Mouse (Mus musculus): Measurements from ENCODE around the gene Unc5cl.
A peak's percentile ranks its signal among the peaks of the same experiment; 100 is the strongest.
"Not testable (repeated sequence)": the region's sequence is repeated elsewhere in the genome, so short reads cannot be mapped to it uniquely, and the experiment has no call there.

Gene Unc5cl

DNA sequence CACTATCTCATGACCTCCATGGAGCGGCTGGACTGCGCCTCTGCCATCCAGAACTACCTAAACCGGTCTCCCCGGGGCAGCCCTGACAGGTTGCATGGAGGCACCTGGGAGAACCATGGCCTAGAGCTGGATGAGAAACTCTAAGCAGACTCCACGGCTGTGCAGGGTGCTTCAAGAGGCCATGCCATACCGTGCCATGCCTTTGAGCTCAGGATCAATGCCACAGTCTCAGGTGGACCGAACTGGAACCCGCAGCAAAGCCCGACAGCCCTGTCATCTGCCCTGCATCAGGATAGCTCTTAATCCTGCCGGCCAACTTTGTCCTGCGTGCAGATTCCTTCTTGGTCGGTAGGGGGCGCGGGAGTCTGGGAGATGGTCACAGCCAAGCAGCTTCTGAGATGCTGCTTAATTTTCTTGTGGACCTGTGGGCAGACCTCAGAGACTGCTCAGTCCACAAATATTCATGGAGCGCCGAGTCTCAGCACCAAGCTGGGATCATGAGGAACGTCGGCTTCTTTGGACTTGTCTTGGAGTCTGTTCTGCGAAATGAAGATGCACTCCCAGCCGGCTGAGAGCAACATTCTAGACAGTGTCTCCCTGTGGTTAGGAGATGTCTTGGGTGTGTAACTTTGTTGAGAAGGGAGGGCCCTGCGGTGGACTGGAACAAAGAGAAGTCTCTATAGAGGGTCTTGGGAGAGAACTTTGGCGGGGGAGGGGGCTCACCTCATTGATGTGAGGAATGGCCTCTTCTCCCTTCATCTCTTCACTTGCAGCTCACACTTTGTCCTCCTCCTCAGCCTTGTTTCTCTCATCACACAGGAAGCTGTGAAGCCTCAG is 12.9 kb downstream of the Unc5cl start:
- peak; percentile 57 to 90 for DNase-seq (ENCODE audit: low spot score in 2 of 2)

DNA sequence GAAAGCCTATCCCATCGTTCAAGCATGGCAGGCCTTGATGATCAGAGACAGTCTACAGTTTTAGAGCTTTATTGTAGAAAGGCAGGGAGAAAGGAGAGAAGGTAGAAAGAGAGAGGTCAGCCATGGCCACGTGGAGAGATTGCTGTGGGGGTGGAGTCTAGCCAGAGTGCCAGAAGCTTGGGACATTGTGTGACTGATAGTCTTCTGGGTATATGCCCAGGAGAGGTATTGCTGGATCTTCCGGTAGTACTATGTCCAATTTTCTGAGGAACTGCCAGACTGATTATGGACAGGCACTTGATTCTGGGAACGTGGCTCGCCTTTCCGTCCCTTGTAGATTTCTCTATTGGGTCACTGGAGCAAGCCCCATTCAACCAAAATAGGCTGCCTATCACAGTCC is 19.6 kb downstream of the Unc5cl start:
- not testable (repeated sequence) for DNase-seq (ENCODE audit: low spot score in 2 of 2)

DNA sequence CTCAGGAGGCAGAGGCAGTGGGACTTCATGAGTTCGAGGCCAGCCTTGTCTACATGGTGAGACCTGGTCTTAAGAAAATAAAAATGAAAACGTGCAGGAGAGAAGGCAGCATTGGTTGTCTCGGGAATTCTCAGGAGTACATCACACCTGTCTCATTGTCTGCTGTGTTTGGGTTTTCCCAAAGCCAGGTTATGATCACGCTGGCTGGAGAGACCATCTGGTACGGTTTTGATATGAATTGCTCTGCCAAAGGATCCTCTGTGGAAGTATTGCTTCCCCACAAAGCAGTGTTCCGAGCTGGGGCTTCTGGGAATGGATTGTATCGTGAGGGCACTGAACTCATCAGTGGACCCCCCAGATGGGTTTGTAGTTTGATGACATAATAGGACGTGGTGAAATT is 20.7 kb downstream of the Unc5cl start:
- DNase-seq (ENCODE audit: low spot score in 2 of 2), result no peak

DNA sequence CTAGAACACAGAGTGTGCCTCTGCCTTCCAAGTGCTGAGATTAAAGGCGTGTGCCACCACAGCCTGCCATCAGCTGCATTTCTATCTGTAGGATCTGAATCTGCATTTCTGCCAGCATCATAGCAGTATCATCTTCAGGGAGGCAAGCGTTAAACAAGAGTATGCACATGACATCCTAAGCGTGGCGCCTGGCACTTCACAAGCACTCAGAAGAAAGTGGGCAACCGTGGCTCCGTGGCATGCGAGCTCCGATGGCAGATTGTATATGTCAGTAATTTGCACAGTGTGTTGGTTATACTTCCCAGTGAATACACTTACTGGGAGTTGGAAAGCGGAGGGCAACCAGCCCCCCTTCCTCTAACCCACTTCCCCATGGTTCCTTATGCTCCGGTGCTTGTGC is 25.3 kb downstream of the Unc5cl start:
- no peak for DNase-seq (ENCODE audit: low spot score in 2 of 2)

DNA sequence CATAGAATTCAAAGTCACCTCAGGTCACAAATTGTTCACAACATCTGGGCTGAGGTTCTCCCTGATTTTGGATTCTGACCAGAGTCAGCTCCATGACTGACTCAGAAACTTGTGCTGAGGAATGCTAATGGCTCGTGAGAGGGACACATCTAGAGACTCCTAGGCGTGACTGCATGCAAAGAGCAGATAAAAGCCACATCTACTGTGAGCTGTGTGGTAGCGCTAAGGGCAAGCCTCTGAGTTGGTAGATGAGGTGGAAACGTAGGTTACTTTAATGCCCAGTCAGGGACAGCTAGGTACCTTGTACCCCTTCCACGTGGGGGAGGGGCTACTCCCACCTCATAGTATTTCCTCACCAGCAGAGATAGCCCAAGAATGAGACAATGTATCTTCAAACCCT is 29.1 kb downstream of the Unc5cl start:
- no peak for DNase-seq (ENCODE audit: low spot score in 2 of 2)

DNA sequence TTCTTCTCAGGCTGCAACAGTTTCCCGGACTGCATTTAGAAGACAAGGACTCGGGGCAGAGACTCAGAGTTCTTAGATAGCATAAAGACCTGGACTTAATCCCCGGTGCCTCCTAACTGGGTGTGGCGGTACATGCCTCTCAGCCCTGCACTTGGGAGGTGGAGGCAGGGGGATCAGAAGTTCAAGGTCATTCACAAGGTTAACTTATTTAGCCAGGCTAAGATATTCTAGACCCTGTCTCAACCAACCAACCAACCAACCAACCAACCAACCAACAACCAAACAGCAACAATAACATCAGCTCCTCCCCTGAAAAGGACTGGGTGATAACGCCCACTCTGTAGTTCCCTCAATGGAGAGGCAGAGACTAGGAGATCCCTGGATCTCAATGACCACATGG is 29.5 kb downstream of the Unc5cl start:
- DNase-seq (ENCODE audit: low spot score in 2 of 2), result no peak

DNA sequence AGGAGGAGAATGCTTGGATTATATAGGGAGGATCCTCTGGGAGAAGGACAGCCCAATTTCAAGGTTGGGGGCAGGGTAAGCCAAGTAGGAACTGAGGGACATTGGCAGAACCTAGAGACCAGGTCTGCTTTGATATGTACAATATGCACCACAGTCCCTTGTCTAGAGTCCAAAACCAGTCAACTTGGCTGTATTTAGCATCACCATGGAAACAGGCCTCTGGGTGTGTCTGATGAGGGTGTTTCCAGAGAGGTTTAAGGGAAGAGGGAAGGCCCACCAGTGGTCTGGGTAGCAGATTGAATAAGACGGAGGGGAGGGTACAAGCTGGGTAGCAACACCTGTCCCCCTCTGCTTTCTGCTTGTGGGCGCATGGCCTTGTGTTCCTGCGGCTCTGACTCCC is 34.8 kb downstream of the Unc5cl start:
- DNase-seq (ENCODE audit: low spot score in 2 of 2), result no peak

DNA sequence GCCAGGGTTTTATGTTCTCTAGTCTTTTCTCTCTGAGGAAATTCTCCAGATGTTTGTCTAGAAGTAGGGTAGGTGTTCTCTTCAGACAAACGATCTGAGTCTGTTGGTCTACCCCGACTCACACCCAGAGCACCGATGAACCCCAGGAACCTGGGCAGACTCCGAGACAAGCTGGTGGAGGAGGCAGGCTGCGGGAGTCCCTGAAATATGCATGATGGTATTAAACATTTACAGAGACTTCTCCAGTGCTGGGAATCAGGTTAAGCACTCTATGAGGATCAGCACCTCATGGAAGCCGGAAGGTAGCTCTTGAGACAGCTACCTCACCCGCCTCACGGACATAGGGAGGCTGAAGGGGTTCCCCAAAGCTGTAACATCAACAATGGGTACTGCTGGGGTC is 37.9 kb downstream of the Unc5cl start:
- no peak for DNase-seq (ENCODE audit: low spot score in 2 of 2)

DNA sequence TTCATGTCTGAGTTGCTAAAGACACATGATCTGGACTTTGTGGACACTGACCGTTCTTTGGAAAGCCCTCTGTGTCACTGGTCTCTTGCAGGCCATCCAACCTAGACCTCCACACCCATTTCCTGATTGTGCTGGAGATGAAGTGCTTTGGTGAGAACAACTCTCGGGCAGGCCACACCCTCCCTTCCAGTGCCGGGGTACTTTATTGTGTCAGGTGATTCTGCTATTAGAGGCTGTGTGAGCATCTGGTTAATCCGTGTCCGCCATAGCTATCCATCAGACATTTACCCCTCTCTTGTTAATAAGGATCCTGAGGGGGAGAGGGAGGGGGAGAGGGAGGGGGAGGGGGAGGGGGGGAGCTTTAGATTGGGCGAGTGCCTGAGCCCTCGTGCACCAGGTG is 38.9 kb downstream of the Unc5cl start:
- DNase-seq (ENCODE audit: low spot score in 2 of 2), result no peak

DNA sequence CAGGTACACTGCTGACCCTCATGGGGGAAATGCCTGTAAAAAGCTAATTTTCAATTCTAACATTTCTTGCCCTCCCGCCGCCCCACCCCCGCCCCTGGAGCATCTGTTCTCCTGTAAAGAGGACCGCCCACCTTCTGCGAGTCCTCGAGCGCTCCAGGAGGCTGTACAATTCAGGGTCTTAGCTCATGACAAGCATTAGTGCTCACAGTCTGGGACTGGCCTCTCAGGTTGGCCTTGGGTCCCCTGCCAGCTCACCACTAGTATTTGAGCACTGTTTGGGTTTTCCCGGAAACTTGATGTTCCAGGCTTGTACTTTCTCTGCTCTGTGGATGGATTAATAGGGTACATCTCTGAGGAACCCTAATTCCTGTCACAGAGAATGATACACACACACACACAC is 39.3 kb downstream of the Unc5cl start:
- no peak for DNase-seq (ENCODE audit: low spot score in 2 of 2)

DNA sequence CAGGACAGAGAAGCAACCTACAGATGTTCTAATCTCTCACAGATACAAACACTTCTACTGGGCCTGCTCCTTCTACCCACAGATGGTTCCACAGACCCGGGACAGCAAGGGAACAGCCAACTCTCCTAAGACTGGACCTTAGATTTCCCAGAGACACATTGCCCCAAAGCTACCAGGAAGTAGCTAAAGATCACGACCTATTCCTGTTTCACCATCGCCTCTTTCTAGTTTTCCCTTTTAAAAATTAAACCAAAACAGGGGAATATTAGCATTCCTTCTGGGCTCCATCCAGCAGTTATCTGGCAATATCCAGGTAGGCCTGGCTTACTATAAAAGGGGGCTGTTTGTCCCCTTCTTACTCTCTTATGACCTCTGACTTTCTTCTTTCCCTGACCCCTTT is 43.3 kb downstream of the Unc5cl start:
- no peak for DNase-seq (ENCODE audit: low spot score in 2 of 2)

DNA sequence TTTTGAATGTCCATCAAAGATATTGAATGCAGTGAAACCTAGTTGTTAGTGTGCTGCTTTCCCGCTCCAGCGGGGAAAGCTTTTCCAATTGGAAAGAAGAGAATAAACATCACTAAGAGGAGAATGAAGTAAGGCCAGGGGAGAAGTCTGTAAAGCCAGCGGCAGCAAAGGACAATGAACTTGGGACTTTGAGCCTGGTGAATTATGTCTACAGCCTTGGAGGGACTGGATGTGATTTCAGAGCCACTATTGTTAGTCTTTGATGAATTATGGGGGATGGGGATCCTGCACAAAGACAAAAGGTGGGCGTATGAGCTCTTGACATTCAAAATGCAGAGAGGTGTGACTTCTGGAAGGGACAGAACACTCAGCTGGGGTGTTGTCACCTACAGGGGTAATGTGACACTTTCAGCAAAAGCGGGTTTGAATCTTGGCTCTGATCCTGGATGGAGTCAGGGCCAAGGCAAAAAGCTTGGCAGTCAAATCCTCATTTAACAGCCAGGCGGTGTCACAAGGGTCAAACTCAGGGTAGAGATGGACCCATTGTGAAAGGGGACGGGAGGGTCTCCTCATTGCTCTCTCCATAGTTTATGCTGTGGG is 46.2 kb downstream of the Unc5cl start:
- DNase-seq (ENCODE audit: low spot score in 2 of 2), result no peak

DNA sequence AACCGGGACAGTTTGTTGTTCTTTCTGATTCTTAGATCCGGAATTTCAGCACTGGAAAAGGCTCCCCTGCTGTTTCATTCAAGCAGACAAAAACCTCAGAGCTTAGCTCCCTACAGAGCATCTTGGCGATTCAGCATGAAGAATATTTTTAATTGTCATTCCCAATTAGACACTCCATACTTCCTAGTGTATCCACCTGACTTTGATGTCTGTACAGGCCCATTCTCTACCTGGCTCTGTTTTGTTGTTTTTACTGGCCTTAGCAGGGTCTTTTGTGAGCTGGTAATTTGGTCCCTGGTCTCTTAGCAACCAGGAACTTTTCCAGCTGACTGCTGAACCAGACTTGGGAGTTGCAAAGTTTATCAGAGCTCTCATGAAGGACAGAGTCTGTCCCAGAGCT is 50.3 kb downstream of the Unc5cl start:
- DNase-seq (ENCODE audit: low spot score in 2 of 2), result no peak

DNA sequence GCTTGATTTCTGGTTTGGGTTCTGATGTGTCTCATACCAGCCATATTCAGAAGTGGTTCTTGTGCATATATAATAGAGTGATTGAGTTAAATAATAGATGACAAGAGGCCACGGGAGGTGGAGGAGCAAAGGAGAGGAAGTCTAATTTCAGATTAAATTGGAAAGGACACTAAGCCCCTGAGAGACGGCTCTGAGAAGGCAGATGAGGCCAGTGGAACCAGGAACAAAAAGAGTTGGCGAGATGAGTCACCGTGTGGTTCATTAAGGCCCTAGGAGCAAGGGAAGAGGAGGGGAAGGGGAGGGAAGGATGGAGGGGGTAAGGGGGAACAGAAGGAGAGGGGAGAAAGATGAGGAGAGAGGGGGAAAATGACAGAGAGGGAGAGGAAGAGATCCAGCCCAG is 52.3 kb downstream of the Unc5cl start:
- no peak for DNase-seq (ENCODE audit: low spot score in 2 of 2)

DNA sequence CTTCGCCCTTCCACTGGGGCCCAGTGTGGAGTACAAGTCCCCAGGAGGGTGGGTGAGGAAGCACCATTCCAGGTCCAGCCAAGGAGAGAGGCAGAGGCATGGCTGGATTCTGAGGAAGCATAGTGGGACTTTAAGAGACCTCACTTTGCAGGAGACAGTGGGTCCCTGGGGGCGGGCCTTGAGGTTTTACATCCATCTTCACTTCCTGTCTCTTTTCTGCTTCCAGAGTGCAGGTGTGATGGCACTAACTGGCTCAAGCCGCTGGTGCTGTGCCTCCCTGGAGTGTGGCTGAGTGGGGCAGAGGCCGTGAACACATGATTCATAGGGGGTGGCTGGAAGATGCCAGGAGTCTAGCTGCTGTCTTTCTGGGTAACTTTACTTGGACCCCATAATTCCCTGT is 54.9 kb downstream of the Unc5cl start:
- DNase-seq (ENCODE audit: low spot score in 2 of 2), result no peak

DNA sequence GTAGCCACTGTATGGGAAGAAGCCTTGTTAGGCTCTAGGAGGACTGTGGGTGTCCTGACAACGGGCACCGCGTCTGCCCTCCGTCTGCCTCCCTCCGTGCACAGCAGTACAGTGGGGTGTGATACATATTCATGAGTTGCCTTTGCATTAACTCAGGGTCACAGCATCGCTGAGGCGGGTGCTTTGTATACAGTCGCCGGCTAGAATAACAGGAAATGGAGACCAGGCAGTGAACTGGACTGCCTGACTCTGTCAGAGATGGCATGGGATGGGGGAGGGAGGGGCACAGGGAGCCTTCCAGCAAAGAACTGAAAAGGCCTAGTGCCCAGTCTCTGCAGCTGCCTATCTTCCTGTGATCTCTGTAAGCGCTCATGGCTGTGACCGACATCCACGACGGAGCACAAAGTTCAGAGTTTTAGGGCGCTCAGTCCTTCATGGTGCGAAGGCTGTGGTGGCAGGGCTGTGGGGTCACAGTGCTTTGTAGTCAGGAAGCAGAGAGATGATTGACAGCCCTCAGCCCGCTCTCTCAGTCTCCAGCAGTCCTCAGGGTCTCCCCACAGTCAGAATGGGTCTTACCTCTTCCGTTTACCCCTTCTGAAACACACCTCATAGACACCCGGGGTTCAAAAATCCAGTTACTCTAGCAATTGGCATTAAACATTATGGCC is 58.0 kb downstream of the Unc5cl start:
- no peak for DNase-seq (ENCODE audit: low spot score in 2 of 2)

DNA sequence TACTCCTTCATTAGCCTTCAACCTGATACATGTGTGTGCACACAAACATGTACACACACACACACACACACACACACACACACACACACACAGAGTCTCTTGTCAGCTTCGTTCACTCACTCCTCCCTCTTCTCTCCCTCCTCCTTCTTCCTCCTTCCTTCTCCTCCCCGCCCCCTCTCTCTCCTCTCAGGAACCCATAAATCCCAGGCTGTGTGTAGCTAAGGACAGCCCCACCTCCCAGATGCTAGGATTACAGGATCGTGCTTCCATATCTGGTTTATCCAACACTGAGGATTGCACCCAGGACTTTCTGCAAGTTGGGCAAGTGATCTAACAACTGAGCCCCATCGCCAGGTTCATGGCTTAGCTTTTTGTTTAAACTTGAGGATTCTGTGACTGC is 59.9 kb downstream of the Unc5cl start:
- DNase-seq (ENCODE audit: low spot score in 2 of 2), result no peak

DNA sequence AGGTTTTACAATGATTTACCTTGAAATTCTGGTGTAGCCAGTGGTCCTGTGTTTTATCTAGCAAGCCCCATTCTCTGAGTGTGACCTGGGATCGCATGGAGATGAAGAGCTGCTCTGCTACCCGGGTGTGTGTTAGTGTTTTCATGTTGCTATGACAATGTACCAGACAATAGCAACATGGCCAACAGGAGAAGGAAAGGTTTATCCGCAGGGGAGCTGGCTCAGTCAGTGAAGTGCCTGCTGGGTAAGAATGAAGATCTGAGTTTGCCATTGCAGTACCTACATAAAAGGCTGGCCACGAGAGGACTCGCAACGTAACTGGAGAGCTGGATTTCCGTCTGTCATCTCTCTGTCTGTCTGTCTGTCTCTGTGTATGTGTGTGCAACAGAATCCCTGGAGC is 64.3 kb downstream of the Unc5cl start:
- no peak for DNase-seq (ENCODE audit: low spot score in 2 of 2)

DNA sequence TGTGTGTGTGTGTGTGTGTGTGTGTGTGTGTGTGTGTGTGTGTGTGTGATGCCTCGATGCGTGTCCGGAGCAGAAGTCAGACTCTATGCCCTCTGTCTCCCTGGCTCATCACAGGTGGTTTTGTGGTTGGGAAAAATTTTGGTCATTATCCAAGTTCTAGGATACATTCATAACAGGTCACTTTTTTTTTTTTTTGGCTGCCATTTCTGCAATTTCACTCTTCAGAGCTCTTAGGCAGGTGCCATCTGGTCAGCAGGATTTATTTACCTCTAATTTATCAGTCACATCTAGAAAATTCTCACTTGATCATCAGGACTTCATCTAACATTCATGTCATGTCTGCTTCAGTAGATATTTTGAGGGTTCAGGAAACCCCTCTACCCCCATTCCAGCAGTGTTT is 65.7 kb downstream of the Unc5cl start:
- DNase-seq (ENCODE audit: low spot score in 2 of 2), result no peak

DNA sequence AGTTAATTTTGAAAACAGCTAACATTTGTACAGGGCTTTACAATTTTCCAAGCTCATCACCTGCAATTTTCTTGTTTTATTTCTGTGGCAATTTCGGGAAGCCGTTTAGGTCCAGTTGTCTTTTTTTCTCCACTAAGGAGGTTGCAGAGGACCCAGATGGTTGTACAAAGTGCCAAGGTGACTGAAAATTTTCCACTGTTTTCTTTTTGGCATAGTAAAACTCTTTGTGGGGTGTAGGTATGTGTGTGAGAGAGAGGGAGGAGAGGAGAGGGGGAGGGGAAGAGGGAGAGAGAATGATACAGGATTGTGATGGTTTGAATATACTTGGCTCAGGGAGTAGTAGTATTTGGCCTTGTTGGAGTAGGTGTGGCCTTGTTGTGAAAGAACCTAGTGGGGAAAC is 68.4 kb downstream of the Unc5cl start:
- DNase-seq (ENCODE audit: low spot score in 2 of 2), result no peak

DNA sequence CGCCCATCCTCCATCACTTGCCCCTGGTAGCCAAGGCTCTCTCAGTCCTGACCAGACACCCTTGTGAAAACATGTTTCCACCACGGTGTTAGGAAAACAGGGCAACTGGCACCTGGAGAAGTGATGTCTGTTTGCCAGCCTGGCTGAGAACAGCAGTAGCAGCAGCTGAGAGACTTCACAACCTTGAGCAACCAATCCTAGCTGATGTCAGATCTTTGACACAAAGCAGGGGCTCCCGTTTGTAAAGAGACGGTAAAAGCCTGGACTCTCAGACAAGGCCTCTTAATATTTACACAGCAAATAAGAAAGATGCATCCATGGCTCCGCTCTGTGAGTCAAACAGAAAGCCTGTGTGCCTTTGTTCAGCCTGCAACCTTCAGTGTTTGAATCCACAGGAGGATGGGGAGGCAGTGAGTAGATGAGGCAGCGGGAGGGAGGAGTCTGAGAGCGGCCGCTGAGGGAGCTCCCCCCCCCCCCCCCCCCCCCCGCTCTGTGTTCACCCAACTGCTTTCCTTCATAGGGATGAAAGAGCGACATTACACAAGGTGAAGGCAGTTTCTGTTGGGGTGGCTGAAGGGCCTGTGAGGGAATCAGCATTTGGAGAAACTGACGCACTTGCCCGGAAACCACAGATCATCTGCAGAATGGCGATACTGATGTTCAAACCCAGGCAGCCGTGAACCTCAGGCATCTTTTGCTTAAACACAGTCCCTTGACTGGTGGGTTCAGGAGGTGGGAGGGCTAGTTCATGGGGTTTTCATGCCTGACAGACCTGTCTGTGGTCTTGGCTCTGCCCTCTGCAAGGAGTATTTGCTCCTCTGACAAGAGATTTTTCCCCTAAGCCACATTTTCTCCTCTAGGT is 79.4 kb downstream of the Unc5cl start:
- DNase-seq (ENCODE audit: low spot score in 2 of 2), result no peak

DNA sequence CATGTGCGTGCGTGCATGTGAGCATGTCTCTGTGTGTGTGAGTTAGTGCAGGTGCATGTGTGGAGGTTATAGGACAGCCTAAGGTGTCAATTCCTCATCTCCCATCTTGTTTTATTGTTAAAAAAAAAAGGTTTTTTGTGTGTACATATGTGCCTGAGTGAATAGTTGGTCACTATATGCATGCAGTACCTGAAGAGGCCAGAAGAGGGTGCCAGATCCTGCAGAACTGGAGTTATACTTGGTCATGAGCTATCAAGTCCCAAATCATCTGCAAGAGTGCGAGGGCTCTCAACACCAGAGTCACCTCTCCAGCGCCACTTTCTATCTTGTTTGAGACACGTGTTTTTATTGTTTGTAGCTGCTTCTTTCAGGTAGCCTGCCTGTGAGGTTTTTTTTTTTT is 83.6 kb downstream of the Unc5cl start:
- no peak for DNase-seq (ENCODE audit: low spot score in 2 of 2)

Measured in frontal cortex, postnatal 14 days (tissue).